Mouse (Mus musculus) kidney, postnatal 25 days (tissue): ENCODE results near the gene Polr3a.
"Not testable (repeated sequence)": the region's sequence is repeated elsewhere in the genome, so short reads cannot be mapped to it uniquely, and the experiment has no call there.

Source experiments
- DNase-seq, 2 experiments: peaks; one replicate each; pipeline ENCODE4 v3.0.0; 2021; ENCODE audit warnings: mixed read lengths in 2 of 2

Gene Polr3a

DNA sequence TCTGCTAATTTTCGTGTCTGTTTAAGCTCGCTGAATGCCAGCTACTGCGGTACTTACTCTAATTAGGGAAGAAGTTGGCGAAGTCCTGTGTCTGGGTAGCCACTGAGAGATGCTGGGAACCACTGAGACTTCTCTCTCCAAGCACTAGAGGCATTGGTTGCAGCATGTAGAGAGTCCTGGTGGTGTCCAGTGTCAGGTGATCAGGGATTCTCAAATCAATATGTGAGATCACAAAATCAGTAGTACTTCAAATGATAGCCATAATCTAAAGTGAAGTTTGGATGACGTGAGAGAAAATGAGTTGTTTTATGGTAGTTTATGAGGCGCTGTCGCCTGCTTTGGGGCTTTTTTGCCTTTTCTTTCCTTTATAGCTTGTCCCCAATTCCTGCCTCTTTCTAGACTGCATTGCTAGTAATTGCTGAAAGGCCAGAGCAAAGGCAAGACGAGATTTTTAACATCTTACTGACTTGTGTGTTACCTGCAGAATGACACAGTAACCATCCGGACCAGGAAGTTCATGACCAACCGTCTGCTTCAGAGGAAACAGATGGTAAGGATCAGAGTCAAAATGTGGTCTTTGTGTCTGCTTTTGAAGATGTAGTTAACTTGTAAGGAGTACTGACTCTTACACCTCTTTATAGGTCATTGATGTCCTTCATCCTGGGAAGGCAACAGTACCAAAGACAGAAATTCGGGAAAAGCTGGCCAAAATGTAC is 4.6 kb upstream of the Polr3a start:
- no peak for DNase-seq

DNA sequence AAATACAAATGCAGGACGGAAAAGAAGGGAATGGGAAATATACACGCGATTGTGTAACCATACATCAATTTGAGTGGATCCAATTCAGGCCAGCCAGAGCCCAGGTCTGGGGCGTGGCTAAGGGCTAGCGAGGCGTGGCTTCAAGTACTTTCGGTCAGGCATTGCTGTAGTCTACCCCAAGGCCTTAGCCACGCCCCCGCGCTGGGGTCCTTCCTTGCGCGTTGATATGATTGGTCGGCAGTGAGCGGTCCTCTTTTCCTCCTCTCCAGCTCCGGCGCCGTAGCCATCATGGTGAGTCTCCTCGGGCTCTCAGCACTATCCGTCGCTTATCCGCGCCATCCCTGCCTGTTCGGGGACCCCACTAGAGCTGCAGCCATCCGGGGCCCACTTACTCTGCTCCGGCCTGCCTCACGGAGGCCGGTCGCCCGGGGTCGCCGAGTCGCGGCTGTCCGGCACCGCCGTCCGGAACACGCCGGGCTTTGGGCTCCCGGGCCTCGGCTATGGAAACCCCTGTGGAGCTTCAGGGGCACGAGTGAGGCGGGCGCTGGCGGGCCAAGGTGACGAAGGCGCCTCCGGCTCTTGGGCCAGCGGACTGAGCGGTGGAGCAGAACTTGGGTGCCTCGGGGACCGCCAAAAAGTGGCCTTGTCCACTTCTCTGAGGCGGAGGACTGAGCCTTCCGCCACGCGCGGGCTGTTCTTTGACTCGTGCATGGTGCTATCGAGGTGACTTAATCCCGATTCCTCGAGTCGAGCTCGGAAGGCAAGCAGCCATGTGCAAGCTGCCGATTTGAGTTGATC is 3.8 kb upstream of the Polr3a start:
- peak; percentile 98 for DNase-seq

- DNase-seq = not testable (repeated sequence)
Observed at GRCm38 (mm10) chr14:24489772-24490171, 2.9 kb upstream of the Polr3a start.

GRCm38 (mm10) chr14:24486241-24486767 is 554 bp downstream of the Polr3a start:
- DNase-seq = peak; percentile 37 to 73

DNA sequence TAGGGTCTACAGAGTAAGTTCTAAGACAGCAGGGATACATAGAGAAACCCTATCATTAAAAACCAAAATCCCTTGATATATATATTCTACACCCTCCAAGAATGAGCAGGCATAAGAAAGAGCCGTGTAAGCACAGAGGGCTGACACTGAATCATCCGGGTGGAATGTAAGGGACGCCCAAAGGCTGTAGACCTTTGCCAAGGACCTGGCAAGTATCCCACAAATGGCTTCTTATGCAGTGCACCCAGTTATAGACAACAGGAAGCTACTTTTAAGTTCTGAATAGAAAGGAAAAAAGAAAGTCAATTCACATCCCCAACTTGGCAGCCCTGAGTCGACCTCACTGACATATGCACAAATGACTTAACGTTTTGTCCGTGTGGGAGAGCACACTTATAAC is 18.1 kb downstream of the Polr3a start:
- no peak for DNase-seq

DNA sequence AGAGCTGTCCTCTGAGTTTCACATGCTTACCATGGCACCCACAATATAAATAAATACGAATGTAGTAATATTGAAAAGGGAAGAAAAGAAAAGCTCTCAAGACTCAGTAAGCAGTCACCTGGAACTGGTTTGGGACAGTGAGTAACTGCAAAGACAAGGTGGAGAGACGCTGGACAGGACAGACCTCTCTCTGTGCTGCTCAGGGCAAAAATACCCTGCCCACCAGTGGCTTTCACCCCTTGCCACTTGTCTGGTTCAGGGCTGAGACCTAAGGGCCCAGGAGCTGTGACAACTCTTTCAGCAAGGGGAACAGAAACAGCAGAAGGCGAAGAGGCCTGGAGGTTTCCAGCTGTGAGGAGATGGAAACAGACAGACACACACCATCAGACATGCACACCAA is 28.7 kb downstream of the Polr3a start:
- DNase-seq = no peak

- not testable (repeated sequence) for DNase-seq
Observed at GRCm38 (mm10) chr14:24443529-24443928, 43.3 kb downstream of the Polr3a start.
